Mouse (Mus musculus): ENCODE results near the gene BC025920.

BC025920 gene

GRCm38 (mm10) chr10:81605974-81606751 is at the start of gene BC025920:
BC025920 (plus strand) TSS chr10:81606270.
- DNase-seq (ENCODE audit: low spot score in 2 of 2), result peak; percentile 64 to 90

GRCm38 (mm10) chr10:81556282-81556681 is 49.8 kb upstream of the BC025920 start:
- no peak for DNase-seq (ENCODE audit: low spot score in 2 of 2)

GRCm38 (mm10) chr10:81557491-81557890 is 48.6 kb upstream of the BC025920 start:
- no peak for DNase-seq (ENCODE audit: low spot score in 2 of 2)

- DNase-seq (ENCODE audit: low spot score in 2 of 2), result peak in 1 of 2 experiments; percentile 69
Observed at GRCm38 (mm10) chr10:81559163-81559626, 46.9 kb upstream of the BC025920 start, which contains the start of gene Aes. Aes (plus strand) TSS chr10:81559488.

- peak in 1 of 2 experiments; percentile 56 for DNase-seq (ENCODE audit: low spot score in 2 of 2)
Observed at GRCm38 (mm10) chr10:81559627-81560539, 46.2 kb upstream of the BC025920 start.

GRCm38 (mm10) chr10:81560719-81561459 is 45.2 kb upstream of the BC025920 start:
- no peak for DNase-seq (ENCODE audit: low spot score in 2 of 2)

- no peak for DNase-seq (ENCODE audit: low spot score in 2 of 2)
Observed at GRCm38 (mm10) chr10:81562411-81562810, 43.7 kb upstream of the BC025920 start.

GRCm38 (mm10) chr10:81563481-81563880 is 42.6 kb upstream of the BC025920 start:
- no peak for DNase-seq (ENCODE audit: low spot score in 2 of 2)

- DNase-seq (ENCODE audit: low spot score in 2 of 2), result peak in 1 of 2 experiments; percentile 61
Observed at GRCm38 (mm10) chr10:81564216-81564615, 41.9 kb upstream of the BC025920 start.

- no peak for DNase-seq (ENCODE audit: low spot score in 2 of 2)
Observed at GRCm38 (mm10) chr10:81564734-81565133, 41.3 kb upstream of the BC025920 start.

- no peak for DNase-seq (ENCODE audit: low spot score in 2 of 2)
Observed at GRCm38 (mm10) chr10:81565257-81566228, 40.5 kb upstream of the BC025920 start.

GRCm38 (mm10) chr10:81568381-81569191 is 37.5 kb upstream of the BC025920 start:
- DNase-seq (ENCODE audit: low spot score in 2 of 2), result no peak

GRCm38 (mm10) chr10:81569507-81570237 is 36.4 kb upstream of the BC025920 start:
- DNase-seq (ENCODE audit: low spot score in 2 of 2), result no peak

GRCm38 (mm10) chr10:81570238-81570800 is 35.8 kb upstream of the BC025920 start:
- DNase-seq (ENCODE audit: low spot score in 2 of 2), result no peak

GRCm38 (mm10) chr10:81570831-81571500 is 35.1 kb upstream of the BC025920 start:
- peak; percentile 91 to 96 for DNase-seq (ENCODE audit: low spot score in 2 of 2)

GRCm38 (mm10) chr10:81571501-81571876 is 34.6 kb upstream of the BC025920 start:
- DNase-seq (ENCODE audit: low spot score in 2 of 2), result peak; percentile 98 to 99

GRCm38 (mm10) chr10:81572133-81572671 is 33.9 kb upstream of the BC025920 start:
- DNase-seq (ENCODE audit: low spot score in 2 of 2), result no peak

- no peak for DNase-seq (ENCODE audit: low spot score in 2 of 2)
Observed at GRCm38 (mm10) chr10:81572975-81573374, 33.1 kb upstream of the BC025920 start.
